Mouse (Mus musculus) MEL (cell line): Measurements from ENCODE around the gene Itpripl2. TPM values are rescaled to one million over a fixed set of nuclear protein-coding genes. Genes with fewer than 3 reads are reported as not detected.

Experiments used
- DNase-seq: peaks from one replicate; pipeline ENCODE4 v3.0.0; 2011; ENCODE audit warnings: low read depth, low spot score
- H3K27ac ChIP-seq: 2 replicates; pipeline ENCODE4 v1.5.1; 2012; ENCODE audit warnings: low read depth, mild to moderate bottlenecking, control low read depth, low read length, moderate library complexity; ENCODE audit not compliant: control insufficient read depth
- H3K27me3 ChIP-seq, 2 experiments: fragments of 150-350 bp in 1 of 2; sonication (generic) in 1 of 2; 2 replicates each; pipeline ENCODE4 v1.6.1; 2012; ENCODE audit warnings: low read length in 2 of 2, mild to moderate bottlenecking in 2 of 2, improper control_type of control experiment in 1 of 2, moderate library complexity in 1 of 2; ENCODE audit not compliant: insufficient read depth in 2 of 2, control insufficient read depth in 1 of 2
- H3K36me3 ChIP-seq, 2 experiments: 2 replicates each; pipeline ENCODE4 v1.6.1; 2012 to 2014; ENCODE audit warnings: low read length in 2 of 2, improper control_type of control experiment in 1 of 2, inconsistent platforms in 1 of 2, mild to moderate bottlenecking in 1 of 2; ENCODE audit not compliant: insufficient read depth in 2 of 2, control insufficient read depth in 1 of 2
- H3K4me1 ChIP-seq, 2 experiments: fragments of 150-350 bp in 1 of 2; sonication (generic) in 1 of 2; 2 replicates each; pipeline ENCODE4 v1.6.1; 2012; ENCODE audit warnings: low read length in 2 of 2, improper control_type of control experiment in 1 of 2, mild to moderate bottlenecking in 1 of 2; ENCODE audit not compliant: insufficient read depth in 2 of 2, control insufficient read depth in 1 of 2
- H3K4me3 ChIP-seq, 2 experiments: fragments of 150-350 bp in 1 of 2; sonication (generic) in 1 of 2; 2 replicates each; pipeline ENCODE4 v1.5.1; 2012; ENCODE audit warnings: low read depth in 2 of 2, low read length in 2 of 2, mild to moderate bottlenecking in 2 of 2, moderate library complexity in 2 of 2, control low read depth in 1 of 2, improper control_type of control experiment in 1 of 2; ENCODE audit not compliant: control insufficient read depth in 1 of 2, insufficient read depth in 1 of 2
- H3K79me2 ChIP-seq: 2 replicates; pipeline ENCODE4 v1.6.1; 2012; ENCODE audit warnings: mild to moderate bottlenecking, low read length, moderate library complexity; ENCODE audit not compliant: control insufficient read depth, poor library complexity, insufficient read depth
- H3K9ac ChIP-seq: 2 replicates; pipeline ENCODE4 v1.6.1; 2012; ENCODE audit warnings: low read depth, mild to moderate bottlenecking, control low read depth, low read length, moderate library complexity; ENCODE audit not compliant: control insufficient read depth, poor library complexity, severe bottlenecking
- H3K9me3 ChIP-seq: fragments of 150-350 bp; sonication (generic); replicated peaks from 2 replicates; pipeline ENCODE4 v1.6.1; 2012; ENCODE audit warnings: mild to moderate bottlenecking, low read length, improper control_type of control experiment, moderate library complexity; ENCODE audit not compliant: insufficient read depth
- BHLHE40 ChIP-seq: IDR thresholded peaks from 2 replicates; pipeline ENCODE4 v1.6.1; 2012; ENCODE audit warnings: low read depth, mild to moderate bottlenecking, inconsistent platforms, low read length, improper control_type of control experiment, borderline replicate concordance
- CTCF ChIP-seq, 3 experiments: IDR thresholded peaks in 2 of 3; conservative IDR thresholded peaks in 1 of 3; 2 replicates each; pipeline ENCODE4 v1.5.1; 2011 to 2012; ENCODE audit warnings: low read length in 3 of 3, low read depth in 2 of 3, mild to moderate bottlenecking in 2 of 3, improper control_type of control experiment in 1 of 3, inconsistent platforms in 1 of 3, mixed read lengths in 1 of 3, moderate library complexity in 1 of 3; ENCODE audit not compliant: control insufficient read depth in 1 of 3, insufficient read depth in 1 of 3, poor library complexity in 1 of 3, severe bottlenecking in 1 of 3
- ELF1 ChIP-seq: IDR thresholded peaks from 2 replicates; pipeline ENCODE4 v1.6.1; 2014; ENCODE audit warnings: low read depth, mild to moderate bottlenecking, inconsistent platforms, low read length, improper control_type of control experiment, moderate library complexity
- ETS1 ChIP-seq: IDR thresholded peaks from 2 replicates; pipeline ENCODE4 v1.6.1; 2012; ENCODE audit warnings: low read depth, mild to moderate bottlenecking, inconsistent platforms, low read length, improper control_type of control experiment, moderate library complexity
- JUND ChIP-seq: IDR thresholded peaks from 2 replicates; pipeline ENCODE4 v1.6.1; 2011; ENCODE audit warnings: low read depth, mild to moderate bottlenecking, improper control_type of control experiment, low read length
- KAT2A ChIP-seq: conservative IDR thresholded peaks from 2 replicates; pipeline ENCODE4 v1.6.1; 2012; ENCODE audit warnings: low read depth, low read length, improper control_type of control experiment, inconsistent platforms
- MEF2A ChIP-seq: IDR thresholded peaks from 2 replicates; pipeline ENCODE4 v1.6.1; 2014; ENCODE audit warnings: low read depth, mild to moderate bottlenecking, inconsistent platforms, low read length, improper control_type of control experiment; ENCODE audit not compliant: poor library complexity, insufficient replicate concordance, severe bottlenecking; ENCODE audit errors: extremely low read depth
- MXI1 ChIP-seq: IDR thresholded peaks from 2 replicates; pipeline ENCODE4 v1.6.1; 2011; ENCODE audit warnings: mild to moderate bottlenecking, low read depth, low read length, improper control_type of control experiment
- MYB ChIP-seq: IDR thresholded peaks from 2 replicates; pipeline ENCODE4 v1.6.1; 2011; ENCODE audit warnings: mild to moderate bottlenecking, low read depth, low read length, improper control_type of control experiment
- MYC ChIP-seq: IDR thresholded peaks from 2 replicates; pipeline ENCODE4 v1.6.1; 2011; ENCODE audit warnings: low read depth, mild to moderate bottlenecking, low read length, improper control_type of control experiment, moderate library complexity
- NELFE ChIP-seq: IDR thresholded peaks from 2 replicates; pipeline ENCODE4 v1.6.1; 2011; ENCODE audit warnings: low read depth, low read length, improper control_type of control experiment
- NRF1 ChIP-seq: IDR thresholded peaks from 2 replicates; pipeline ENCODE4 v1.6.1; 2014; ENCODE audit warnings: low read depth, mild to moderate bottlenecking, inconsistent platforms, low read length, improper control_type of control experiment, moderate library complexity; ENCODE audit not compliant: poor library complexity, insufficient read depth, severe bottlenecking
- POLR2A ChIP-seq, 2 experiments: IDR thresholded peaks; 2 replicates each; pipeline ENCODE4 v1.6.1; 2011 to 2012; ENCODE audit warnings: low read length in 2 of 2, mild to moderate bottlenecking in 2 of 2, control low read depth in 1 of 2, improper control_type of control experiment in 1 of 2, low read depth in 1 of 2, moderate library complexity in 1 of 2; ENCODE audit not compliant: control insufficient read depth in 1 of 2, insufficient read depth in 1 of 2, poor library complexity in 1 of 2
- POLR2AphosphoS2 ChIP-seq: IDR thresholded peaks from 2 replicates; pipeline ENCODE4 v1.6.1; 2011; ENCODE audit warnings: low read length, improper control_type of control experiment
- RAD21 ChIP-seq: IDR thresholded peaks from 2 replicates; pipeline ENCODE4 v1.6.1; 2011; ENCODE audit warnings: mild to moderate bottlenecking, low read depth, low read length, improper control_type of control experiment
- SMC3 ChIP-seq: IDR thresholded peaks from 2 replicates; pipeline ENCODE4 v1.6.1; 2011; ENCODE audit warnings: low read depth, low read length, improper control_type of control experiment
- TAL1 ChIP-seq: IDR thresholded peaks from 2 replicates; pipeline ENCODE4 v1.6.1; 2012; ENCODE audit warnings: mild to moderate bottlenecking, inconsistent platforms, low read length, moderate library complexity, mixed read lengths
- TCF12 ChIP-seq: IDR thresholded peaks from 2 replicates; pipeline ENCODE4 v1.6.1; 2014; ENCODE audit warnings: low read depth, mild to moderate bottlenecking, inconsistent platforms, low read length, improper control_type of control experiment, moderate library complexity
- ZC3H11A ChIP-seq: IDR thresholded peaks from 2 replicates; pipeline ENCODE4 v1.6.1; 2012; ENCODE audit warnings: low read depth, mild to moderate bottlenecking, inconsistent platforms, low read length, improper control_type of control experiment
- ZNF384 ChIP-seq: IDR thresholded peaks from 2 replicates; pipeline ENCODE4 v1.6.1; 2012; ENCODE audit warnings: low read depth, mild to moderate bottlenecking, inconsistent platforms, low read length, improper control_type of control experiment
- polyA plus RNA-seq, 2 experiments: library from polyadenylated mRNA; stranded (reverse) in 1 of 2; unstranded in 1 of 2; fragments of >175 nt in 1 of 2; fragments of >200 nt in 1 of 2; gene quantifications; 2 replicates each; pipeline versions ENCODE4 v1.2.1 to v1.2.4; 2012; ENCODE audit warnings: low replicate concordance in 2 of 2, low read depth in 1 of 2; ENCODE audit not compliant: insufficient read length in 2 of 2, insufficient read depth in 1 of 2, missing spikeins in 1 of 2
- total RNA-seq: library from RNA; depleted of rRNA; stranded (reverse); fragments of 300-350 nt; gene quantifications from 2 replicates; pipeline ENCODE4 v1.2.3, GENCODE M21; 2012; rRNA removed

Gene Itpripl2
- total and polyA plus RNA-seq, 3 experiments = 4.3 to 4.8 TPM; not detected in 1

DNA sequence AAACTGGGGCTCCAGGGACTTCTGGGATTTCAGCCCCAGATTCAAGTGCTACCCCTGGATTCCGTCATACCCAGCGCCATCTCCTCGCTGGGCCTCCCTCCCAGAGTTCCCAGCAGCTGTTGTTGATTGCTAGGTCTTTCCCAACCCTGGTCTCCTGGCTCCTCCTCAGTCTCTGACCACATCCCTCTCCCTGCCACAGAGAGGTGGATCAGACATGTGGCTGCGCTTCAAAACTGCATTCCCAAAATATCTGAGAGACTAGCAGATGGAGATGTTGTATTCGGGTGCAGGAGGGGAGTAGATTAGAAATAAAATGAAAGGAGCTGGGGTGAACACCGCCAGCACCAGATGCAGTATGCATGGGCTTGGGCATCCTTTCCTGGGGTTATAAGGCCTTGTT is 50.2 kb downstream of the Itpripl2 start:
- no peaks in the 10 kb centered on the region for H3K9me3 ChIP-seq
- H3K27me3 ChIP-seq = no peaks in the 10 kb centered on the region; a peak in 1 of 4 replicates
- H3K9ac ChIP-seq = no peak overlapping the region
- no peak overlapping the region for H3K4me3 ChIP-seq
- no peaks in the 10 kb centered on the region for H3K4me1 ChIP-seq
- no peaks in the 10 kb centered on the region for H3K79me2 ChIP-seq
- TF ChIP-seq POLR2AphosphoS2 = no peak
- no peak for TF ChIP-seq NELFE
- TF ChIP-seq KAT2A = no peak
- H3K36me3 ChIP-seq = no peaks in the 10 kb centered on the region
- DNase-seq = no peak
- no peak overlapping the region for H3K27ac ChIP-seq

DNA sequence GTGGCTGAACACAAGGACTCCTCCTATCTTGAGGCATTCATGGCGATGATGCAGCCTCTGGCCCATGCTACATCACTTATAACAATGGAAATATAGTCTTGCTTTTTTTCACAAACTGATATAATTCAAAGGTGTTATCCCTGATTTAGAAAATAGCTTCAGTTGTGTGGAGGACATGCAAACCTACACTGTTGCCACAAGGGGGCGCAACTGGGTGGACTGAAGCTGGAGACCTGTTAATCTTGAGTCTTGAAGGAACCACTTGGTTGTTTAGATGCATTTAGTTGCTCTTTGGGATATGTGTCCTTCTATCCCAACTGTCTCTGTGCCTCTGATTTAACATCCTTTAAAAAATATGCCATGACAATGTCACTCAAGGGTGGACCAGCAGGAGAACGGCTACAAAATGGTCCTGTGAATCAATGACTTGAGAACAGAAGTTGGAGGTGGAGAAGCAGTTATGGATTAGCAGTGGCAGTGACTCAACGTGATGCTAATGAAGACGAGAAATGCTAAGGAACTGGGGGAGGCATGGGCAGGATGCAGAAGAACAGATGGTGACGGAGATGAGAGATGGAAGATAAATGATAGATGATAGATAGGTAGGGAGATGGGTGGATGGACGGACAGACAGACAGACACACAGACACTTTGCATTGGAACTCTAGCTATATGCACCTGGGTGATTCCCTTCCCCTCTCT is 54.5 kb downstream of the Itpripl2 start:
- Histone ChIP-seq H3K79me2 (no peaks in the 10 kb centered on the region), H3K9ac (no peak overlapping the region), H3K4me1 (no peaks in the 10 kb centered on the region), H3K27me3 (no peaks in the 10 kb centered on the region; a peak in 1 of 4 replicates), H3K9me3 (no peaks in the 10 kb centered on the region), H3K4me3 (no peak overlapping the region), H3K27ac (no peak overlapping the region), H3K36me3 (no peaks in the 10 kb centered on the region)
- peak; percentile 53 for DNase-seq
- TF ChIP-seq ZNF384 (no peak), RAD21 (peak; percentile 73), ELF1 (no peak), BHLHE40 (no peak), ETS1 (no peak), JUND (no peak), POLR2A (IDR thresholded peaks at IDR 0.05; ENCODE audit: control insufficient read depth in 1 of 2, insufficient read depth in 1 of 2, low read depth in 1 of 2, low read length in 2 of 2, poor library complexity in 1 of 2) (no peak), NRF1 (no peak), MEF2A (no peak), TAL1 (no peak), MYB (no peak), MYC (no peak), SMC3 (peak; percentile 89), CTCF (IDR thresholded peaks at IDR 0.05 in 2 of 3, conservative IDR thresholded peaks at IDR 0.05 in 1 of 3; ENCODE audit: control insufficient read depth in 1 of 3, insufficient read depth in 1 of 3, low read depth in 2 of 3, low read length in 3 of 3, poor library complexity in 1 of 3, severe bottlenecking in 1 of 3) (peak; percentile 78 to 91 (median 89)), MXI1 (no peak), ZC3H11A (peak; percentile 57), TCF12 (no peak), KAT2A (no peak)

Other genes with a start within 250 kb of the Itpripl2 start
- gene Smg1, start 248.3 kb downstream of the Itpripl2 start, total RNA-seq = 24.2 and 26.6 TPM in 2 replicates
- gene Smg1, start 248.3 kb downstream of the Itpripl2 start, polyA plus RNA-seq = 10 to 100 TPM; 32.6 to 49.6 TPM
- not detected in 2 replicates for gene Syt17, start 43.8 kb downstream of the Itpripl2 start, total RNA-seq
- gene Syt17, start 43.8 kb downstream of the Itpripl2 start, polyA plus RNA-seq = not detected
- gene Coq7, start 41.4 kb upstream of the Itpripl2 start, total RNA-seq = 64.9 and 66.2 TPM in 2 replicates
- gene Coq7, start 41.4 kb upstream of the Itpripl2 start, polyA plus RNA-seq = 10 to 100 TPM in 1 of 2 experiments, not detected in 1; 59.5 TPM
- not detected in 2 replicates for gene Tmc7, start 92.8 kb upstream of the Itpripl2 start, total RNA-seq
- gene Tmc7, start 92.8 kb upstream of the Itpripl2 start, polyA plus RNA-seq = not detected
- not detected in 2 replicates for gene Tmc5, start 105.3 kb upstream of the Itpripl2 start, total RNA-seq
- not detected for gene Tmc5, start 105.3 kb upstream of the Itpripl2 start, polyA plus RNA-seq
- 38.1 and 38.6 TPM in 2 replicates for gene Gde1, start 213.8 kb upstream of the Itpripl2 start, total RNA-seq
- 10 to 100 TPM in 1 of 2 experiments, not detected in 1; 39.8 TPM for gene Gde1, start 213.8 kb upstream of the Itpripl2 start, polyA plus RNA-seq
- gene Ccp110, start 220.6 kb upstream of the Itpripl2 start, total RNA-seq = 8.9 and 10.4 TPM in 2 replicates
- 10 to 100 TPM in 1 of 2 experiments, not detected in 1; 12.3 TPM for gene Ccp110, start 220.6 kb upstream of the Itpripl2 start, polyA plus RNA-seq
- gene Vps35l, start 248.3 kb upstream of the Itpripl2 start, total RNA-seq = 32.7 and 37.6 TPM in 2 replicates
- 10 to 100 TPM in 1 of 2 experiments, not detected in 1; 87.4 TPM for gene Vps35l, start 248.3 kb upstream of the Itpripl2 start, polyA plus RNA-seq